Mouse (Mus musculus): Measurements from ENCODE around the gene Nfyc. TPM values are rescaled to one million over a fixed set of nuclear protein-coding genes. Genes with fewer than 3 reads are reported as not detected.

Nfyc gene
- polyA plus RNA-seq (2014; fragmentation: Illumina TruSeq; extraction: RNeasy Lipid Tissue Mini Kit (QIAGEN cat#74804); ENCODE audit: low read depth, low replicate concordance), result 70.0 TPM

GRCm38 (mm10) chr4:120831472-120831871, at the start of gene Nfyc:
Gene Nfyc, minus strand, starts transcription at chr4:120831572.

GRCm38 (mm10) chr4:120854588-120855319, 23.4 kb upstream of the Nfyc start, which contains the start of gene Rims3:
Gene Rims3, plus strand, starts transcription at chr4:120854816.

GRCm38 (mm10) chr4:120747941-120748866, 83.2 kb downstream of the Nfyc start, which contains the start of gene Kcnq4:
Gene Kcnq4, minus strand, starts transcription at chr4:120748612.

Other genes starting within 250 kb of the Nfyc start
- gene Gm8439, start 242.8 kb downstream of the Nfyc start, polyA plus RNA-seq (2014; fragmentation: Illumina TruSeq; extraction: RNeasy Lipid Tissue Mini Kit (QIAGEN cat#74804); ENCODE audit: low read depth, low replicate concordance), result not detected
- gene Cited4, start 165.0 kb downstream of the Nfyc start, polyA plus RNA-seq (2014; fragmentation: Illumina TruSeq; extraction: RNeasy Lipid Tissue Mini Kit (QIAGEN cat#74804); ENCODE audit: low read depth, low replicate concordance), result 30.8 TPM
- 3.9 TPM for gene Kcnq4, start 83.0 kb downstream of the Nfyc start, polyA plus RNA-seq (2014; fragmentation: Illumina TruSeq; extraction: RNeasy Lipid Tissue Mini Kit (QIAGEN cat#74804); ENCODE audit: low read depth, low replicate concordance)
- 0.16 TPM for gene Rims3, start 23.2 kb upstream of the Nfyc start, polyA plus RNA-seq (2014; fragmentation: Illumina TruSeq; extraction: RNeasy Lipid Tissue Mini Kit (QIAGEN cat#74804); ENCODE audit: low read depth, low replicate concordance)
- 3.2 TPM for gene Exo5, start 93.4 kb upstream of the Nfyc start, polyA plus RNA-seq (2014; fragmentation: Illumina TruSeq; extraction: RNeasy Lipid Tissue Mini Kit (QIAGEN cat#74804); ENCODE audit: low read depth, low replicate concordance)
- gene Zfp69, start 120.1 kb upstream of the Nfyc start, polyA plus RNA-seq (2014; fragmentation: Illumina TruSeq; extraction: RNeasy Lipid Tissue Mini Kit (QIAGEN cat#74804); ENCODE audit: low read depth, low replicate concordance), result 0.86 TPM
- gene Smap2, start 185.7 kb upstream of the Nfyc start, polyA plus RNA-seq (2014; fragmentation: Illumina TruSeq; extraction: RNeasy Lipid Tissue Mini Kit (QIAGEN cat#74804); ENCODE audit: low read depth, low replicate concordance), result 33.1 TPM
- gene Col9a2, start 207.8 kb upstream of the Nfyc start, polyA plus RNA-seq (2014; fragmentation: Illumina TruSeq; extraction: RNeasy Lipid Tissue Mini Kit (QIAGEN cat#74804); ENCODE audit: low read depth, low replicate concordance), result 0.24 TPM